Mouse (Mus musculus) right cerebral cortex, postnatal 4 days (tissue): ENCODE results near the gene Ccnt2.
A peak's percentile ranks its signal among the peaks of the same experiment; 100 is the strongest.

ENCODE experiments used
- DNase-seq: peaks from one replicate; pipeline ENCODE4 v3.0.0-alpha.2; 2022

Gene Ccnt2

DNA sequence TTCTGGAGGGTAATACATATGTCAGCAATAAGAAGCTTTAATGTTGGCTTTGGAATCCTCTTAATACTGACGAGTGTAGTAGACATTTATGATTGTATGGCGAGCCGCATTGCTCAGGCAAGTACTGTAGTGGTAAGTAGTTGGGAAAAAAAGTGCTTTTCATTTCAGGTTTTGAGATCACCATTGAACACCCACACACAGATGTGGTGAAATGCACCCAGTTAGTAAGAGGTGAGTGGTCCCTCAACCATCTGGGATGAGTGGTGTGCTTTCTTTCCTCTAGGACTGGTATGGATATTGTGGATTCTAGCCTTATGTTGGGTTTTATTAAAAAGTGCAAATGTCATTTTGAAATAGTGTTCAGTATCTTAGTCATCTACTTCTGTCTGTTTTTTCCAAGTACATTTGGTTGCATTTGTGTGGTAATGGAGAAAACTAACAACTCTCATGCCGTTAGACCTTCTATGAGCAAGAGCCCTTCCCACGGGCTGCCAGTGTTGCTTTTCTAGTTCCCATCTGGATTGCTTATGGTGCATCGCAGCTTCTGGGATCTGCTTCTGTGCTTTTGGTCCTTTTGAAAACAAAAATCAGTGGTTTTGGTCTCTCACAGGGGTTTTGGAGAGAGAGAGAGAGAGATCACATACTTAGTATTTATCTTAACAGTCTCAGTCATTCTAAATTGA, 21.3 kb downstream of the Ccnt2 start:
- DNase-seq = no peak

DNA sequence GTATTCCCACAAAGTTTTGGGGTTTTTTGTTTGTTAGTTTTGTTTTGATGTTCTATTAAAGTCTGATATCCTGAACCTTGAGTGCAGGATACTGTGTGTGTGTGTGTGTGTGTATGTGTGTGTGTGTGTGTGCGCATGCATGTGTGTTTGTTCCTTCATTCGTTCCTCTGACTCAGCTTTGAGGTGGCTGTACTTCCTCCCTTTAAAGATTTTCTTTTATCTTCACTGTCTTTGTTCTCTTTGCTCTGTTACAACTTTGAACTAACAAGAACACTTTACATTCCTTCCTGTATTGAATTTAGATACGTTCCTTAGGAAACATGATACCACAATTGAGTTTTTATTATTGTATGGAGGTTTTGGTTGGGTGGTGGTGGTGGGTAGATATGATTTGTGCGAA, 22.4 kb downstream of the Ccnt2 start:
- no peak for DNase-seq

DNA sequence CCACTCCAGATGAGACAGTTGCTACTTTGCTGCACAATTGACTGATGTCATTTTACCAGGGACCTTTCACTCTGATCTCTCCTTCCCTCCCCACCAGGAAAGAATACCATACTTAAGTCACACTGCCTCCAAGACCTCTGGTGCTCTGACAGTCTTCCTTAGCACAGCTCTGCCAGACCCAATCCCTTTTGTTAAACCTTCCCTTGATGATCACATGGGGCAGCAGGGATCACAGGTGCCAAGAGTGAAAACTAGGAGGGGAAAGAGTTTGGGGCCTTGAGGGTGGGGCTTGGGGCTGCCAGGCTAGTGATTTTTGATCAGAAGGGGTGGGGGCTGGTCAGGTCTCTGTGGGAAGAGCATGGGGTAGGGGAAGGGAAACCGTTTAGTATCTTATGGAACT, 22.8 kb downstream of the Ccnt2 start:
- no peak for DNase-seq

DNA sequence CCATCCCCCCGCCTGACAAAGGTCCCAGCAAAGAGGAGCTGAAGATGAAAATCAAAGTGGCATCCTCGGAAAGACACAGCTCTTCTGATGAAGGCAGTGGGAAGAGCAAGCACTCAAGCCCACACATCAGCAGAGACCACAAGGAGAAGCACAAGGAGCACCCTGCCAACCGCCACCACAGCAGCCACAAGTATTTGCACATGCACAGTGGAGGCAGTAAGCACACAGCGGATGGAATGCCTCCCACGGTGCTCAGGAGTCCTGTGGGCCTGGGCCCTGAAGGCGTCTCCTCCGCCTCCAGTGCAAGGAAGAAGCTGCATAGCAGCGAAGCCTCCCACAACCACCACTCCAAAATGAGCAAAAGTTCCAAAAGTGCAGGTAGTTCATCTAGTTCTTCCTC, 29.0 kb downstream of the Ccnt2 start:
- DNase-seq = no peak

DNA sequence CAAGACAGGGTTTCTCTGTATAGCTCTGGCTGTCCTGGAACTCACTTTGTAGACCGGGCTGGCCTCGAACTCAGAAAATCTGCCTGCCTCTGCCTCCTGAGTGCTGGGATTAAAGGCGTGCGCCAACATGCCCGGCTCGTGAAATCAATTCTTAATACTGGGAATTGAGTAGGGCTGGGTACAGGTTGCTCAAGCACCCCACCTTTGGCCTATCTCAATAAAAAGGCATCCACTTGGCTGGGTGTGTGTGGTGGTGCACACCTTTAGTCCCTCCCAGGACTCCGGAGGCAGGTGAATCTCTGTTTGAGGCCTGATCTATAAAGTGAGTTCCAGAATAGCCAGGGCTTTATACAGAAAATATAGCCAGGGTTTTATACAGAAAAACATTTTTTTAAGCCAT, 34.7 kb downstream of the Ccnt2 start:
- DNase-seq = no peak

DNA sequence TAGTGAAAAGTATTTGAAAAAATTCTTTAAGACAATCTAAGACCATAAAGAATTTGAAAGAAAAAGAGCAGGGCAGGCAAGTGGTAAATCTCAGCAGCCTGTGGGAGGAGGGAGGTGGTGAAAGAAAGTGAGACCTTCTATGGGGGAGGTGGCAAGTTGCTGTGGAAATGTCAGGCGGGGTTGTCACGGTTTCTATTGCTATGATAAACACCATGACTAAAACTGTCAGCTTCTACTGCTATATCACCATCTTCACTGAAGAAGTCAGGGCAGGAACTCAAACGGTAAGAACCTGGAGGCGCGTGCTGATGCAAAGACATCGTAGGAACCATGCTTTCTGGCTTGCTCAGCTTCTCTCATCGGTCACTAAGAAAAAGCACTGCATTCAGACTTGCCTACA, 39.0 kb downstream of the Ccnt2 start:
- no peak for DNase-seq

DNA sequence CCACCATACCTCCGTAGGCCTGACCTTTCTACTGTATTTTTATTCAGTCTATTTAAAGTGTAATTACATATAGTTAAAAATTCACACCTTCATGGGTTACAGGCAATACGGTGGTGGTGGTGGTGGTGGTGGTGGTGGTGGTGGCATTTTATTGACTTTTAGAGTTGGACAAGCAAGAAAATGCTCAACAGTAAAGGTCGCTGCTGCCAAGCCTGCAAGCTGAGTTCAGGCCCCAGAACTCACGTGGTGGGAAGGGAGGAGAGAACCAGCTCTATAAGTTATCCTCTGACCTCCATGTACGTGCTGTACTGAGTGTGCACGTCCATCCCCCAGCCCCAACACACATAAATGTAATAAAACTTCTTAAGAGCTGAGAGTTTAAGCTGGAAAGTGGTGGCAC, 42.4 kb downstream of the Ccnt2 start:
- DNase-seq = no peak

DNA sequence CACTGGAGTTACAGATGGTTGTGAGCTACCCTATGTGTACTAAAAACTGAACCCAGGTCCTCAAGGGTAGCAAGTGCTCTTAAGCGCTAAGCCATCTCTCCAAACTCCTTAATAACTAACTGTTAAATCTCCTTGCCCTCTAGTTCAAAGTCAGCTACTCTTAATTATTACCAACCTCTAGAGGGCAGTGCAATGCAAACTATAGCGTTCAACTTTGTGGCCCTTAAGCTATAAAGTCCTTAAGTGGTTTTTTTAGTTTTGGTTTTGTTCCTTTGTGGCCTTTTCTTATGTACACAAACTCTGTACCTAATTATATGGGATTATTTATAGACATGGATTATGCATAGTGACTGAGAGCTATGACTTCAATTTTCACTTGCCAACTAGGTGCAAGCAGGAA, 53.4 kb downstream of the Ccnt2 start:
- no peak for DNase-seq

DNA sequence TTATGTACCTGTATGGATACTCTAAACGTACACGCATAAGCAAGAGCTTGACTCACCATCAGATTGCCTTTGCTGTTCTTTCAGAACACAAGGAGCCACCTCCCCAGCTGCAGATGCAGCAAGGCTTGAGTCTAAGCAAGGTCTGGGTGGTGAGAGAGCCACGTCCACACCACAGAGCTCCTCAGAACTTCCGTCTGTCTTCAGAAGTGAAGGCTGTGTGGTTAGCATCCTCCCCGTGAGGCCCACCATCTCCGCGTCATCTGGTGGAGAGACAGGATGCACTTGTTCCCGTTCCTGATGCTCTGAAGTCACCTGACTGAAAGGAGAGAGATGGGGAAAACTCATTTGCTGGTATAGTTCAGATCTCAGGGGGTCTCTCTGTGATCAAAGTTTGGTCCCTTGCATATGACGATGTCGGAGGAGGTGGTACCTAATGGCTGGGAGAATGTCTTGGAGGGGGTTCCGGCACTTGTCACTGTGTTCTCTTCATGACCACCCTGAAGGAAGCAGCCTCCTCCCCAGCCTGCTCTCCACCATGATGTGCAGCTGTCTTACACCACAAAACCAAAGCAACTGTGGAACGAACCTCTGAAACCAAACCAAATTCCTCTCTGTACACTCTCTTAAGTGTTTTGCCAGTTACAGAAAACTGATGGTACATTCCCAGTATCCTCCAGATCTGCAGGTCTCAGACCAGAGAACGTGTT, 56.4 kb downstream of the Ccnt2 start:
- no peak for DNase-seq

DNA sequence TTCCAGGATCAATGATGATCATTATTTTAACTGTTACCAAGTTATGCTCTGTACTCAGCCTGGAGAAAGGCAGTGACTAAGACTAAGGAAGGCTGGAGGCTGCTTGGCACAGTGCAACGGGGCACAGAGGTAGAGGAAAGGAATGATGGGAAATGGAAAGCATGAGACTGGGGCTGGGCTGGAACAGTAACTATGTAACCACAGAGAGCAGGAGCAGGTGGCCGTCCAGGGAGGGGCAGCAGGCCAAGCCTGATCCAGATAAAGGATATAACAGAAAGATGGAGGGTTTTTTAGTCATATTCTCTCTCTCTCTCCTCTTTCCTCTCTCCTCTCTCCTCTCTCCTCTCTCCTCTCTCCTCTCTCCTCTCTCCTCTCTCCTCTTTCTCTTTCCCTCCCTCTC, 59.8 kb downstream of the Ccnt2 start:
- DNase-seq = no peak

DNA sequence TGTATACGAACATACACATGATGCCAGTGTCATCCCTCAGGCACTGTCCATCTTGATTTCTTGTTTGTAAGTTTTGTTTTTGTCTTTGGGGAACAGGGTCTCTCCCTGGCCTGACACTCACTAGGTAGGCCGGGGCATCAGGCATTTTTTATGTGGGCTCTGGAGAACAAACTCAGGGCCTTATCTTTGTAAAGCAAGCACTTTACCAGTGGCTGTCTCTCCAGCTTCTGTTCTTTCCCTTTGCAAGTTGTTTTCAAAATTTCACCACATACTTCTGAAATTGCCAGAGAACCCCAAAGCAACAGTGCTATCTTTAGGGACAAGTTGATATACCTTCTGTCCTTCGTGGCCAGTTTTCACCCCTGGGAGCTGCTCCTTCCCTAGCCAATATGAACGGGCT, 60.2 kb downstream of the Ccnt2 start:
- DNase-seq = no peak

DNA sequence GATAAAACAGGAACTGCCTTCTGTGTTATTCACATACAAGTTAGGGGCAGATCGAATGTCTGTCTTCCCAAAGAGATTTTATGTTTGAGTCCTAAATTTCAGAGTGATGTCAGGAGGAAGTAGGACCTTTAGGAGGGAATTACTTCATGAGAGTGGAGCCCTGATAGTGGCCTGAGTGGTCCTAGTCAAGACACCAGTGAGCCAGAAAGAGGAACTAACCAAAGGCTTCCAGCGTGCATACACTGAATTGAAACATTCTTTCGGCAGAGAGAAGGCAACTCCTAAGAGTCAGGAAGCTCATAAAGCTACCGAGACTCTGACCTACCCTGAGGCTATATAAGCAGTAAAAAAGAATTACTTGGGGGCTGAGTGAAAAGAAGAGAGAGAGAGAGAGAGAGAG, 62.7 kb downstream of the Ccnt2 start:
- DNase-seq = no peak

DNA sequence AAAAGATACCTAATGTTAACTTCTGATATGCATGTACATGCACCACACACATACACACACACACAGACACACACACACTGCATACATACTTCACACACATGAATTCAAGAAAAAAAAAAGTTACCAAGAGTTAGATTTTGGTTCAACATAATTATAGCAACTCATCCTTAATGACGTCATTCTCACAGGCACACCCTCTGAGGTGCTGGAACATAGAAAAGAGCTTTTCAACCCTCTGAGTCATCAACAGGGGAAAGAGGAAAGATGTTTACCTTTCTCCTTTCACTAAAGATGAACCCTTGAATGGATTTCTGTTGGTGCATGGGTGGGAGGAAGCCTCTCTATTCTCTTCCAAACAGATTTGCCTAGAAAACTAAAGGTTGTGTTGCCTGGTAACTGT, 64.6 kb downstream of the Ccnt2 start:
- DNase-seq = no peak

DNA sequence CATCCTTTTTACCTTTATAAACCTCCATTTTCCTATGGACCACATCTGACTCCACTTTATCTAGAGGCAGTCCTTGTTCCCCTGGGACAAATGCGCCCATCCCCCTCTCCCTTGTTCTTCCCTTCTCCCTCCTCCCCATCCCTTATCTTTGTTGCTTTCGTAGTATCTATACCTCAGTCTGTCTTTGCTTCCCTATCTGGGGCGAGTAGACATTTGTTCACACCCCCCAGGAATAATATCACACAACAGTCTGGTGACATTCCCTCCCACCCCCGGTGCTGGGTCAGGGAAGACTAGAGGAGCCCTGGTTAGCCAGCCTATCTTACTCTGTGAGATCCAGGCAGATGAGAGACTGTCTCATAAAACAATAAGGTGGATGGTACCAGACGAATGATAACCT, 71.5 kb downstream of the Ccnt2 start:
- DNase-seq = no peak

DNA sequence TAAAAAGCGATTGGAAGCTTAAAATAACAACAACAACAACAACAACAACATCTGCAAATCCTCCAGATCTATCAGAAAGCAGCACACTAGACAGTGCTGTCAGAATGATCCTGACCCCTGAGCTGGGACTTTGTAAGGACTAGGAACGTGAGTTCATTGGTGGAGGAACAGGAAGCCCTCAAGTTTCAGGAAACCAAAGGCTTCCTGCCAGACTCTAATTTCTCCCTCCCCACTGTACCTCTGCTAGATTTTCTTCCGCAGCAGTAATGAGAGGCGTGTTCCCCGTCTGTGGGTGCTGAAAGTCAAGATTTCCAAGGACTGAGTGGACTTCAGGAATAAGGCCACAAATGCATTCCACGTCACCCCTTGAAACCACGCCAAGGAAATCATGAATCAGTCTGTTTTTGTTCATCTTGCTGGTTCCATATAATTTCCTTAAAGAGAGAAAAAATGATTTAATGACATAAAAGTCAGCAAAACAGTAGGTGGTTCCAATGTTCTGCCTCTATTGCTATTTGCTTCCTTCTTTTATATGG, 76.2 kb downstream of the Ccnt2 start:
- DNase-seq = no peak

DNA sequence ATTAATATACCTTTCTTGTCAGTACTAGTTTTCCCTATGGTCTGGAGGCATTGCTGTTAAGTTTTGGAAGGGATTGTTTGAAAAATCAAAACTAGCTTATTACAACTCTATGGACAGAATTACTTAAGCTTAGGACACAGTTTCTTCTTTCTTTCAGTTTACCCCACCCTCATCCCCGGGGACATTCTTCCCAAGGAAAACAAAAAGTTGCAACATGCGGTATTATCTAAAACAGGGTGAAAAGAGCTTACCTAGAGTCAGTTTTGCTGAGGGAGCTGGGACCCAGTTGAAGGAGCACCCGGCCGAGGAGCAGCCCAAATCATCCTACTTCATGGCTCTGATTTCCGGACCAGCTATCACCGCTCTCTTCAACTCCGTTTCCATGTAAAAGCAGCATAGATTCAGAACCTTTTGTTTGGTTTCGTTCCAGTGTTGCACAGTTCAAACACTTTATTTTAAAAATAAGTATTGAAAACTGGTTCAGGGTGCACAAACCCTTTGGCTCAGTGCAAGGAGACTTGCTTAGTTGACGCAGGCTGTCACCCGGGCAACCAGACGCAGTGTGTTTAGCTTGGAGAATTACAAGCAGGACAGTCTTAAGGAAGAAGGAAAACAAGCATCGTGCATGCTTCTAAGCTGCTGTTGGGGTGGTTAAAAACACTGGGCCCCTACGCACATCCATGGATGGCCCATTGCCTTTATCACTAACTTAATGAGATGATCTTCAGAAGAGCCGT, 80.7 kb downstream of the Ccnt2 start, which contains the start of gene Map3k19:
Gene Map3k19, minus strand, starts transcription at position 546 of the 737 bp plus-strand sequence.
- DNase-seq = peak; percentile 18
